8 mouse cellular contexts compared by ENCODE assay signal in genomic region chr2:166629941-166630674, GRCm38 (mm10).
A peak's percentile ranks its signal among the peaks of the same experiment; 100 is the strongest.
DNase-seq lines count a peak whose midpoint lies in the region; TF ChIP-seq lines count a peak whose summit lies in the region.
"Had no signal": no experiment of that assay in that cellular context is flagged by ENCODE, and none has a peak within 500 bp of the region (broad histone marks: within the 10 kb centered on the region; RNA-seq: fewer than 3 reads in every experiment).

No protein-coding gene starts in this region.

- TF ChIP-seq CTCF in spleen, adult 2 months (IDR thresholded peaks at IDR 0.05; ENCODE audit: extremely low read depth, insufficient read depth, insufficient read length, insufficient replicate concordance): no peak

- DNase-seq in left cerebral cortex, postnatal 14 days (ENCODE audit: low spot score in 2 of 2): peak; percentile 63 to 77
- no peak for DNase-seq in left cerebral cortex, adult 9 months (ENCODE audit: low spot score in 2 of 2)
- no peak for DNase-seq in embryonic facial prominence, embryonic 10.5 days (ENCODE audit: low spot score)
- DNase-seq in layer of hippocampus, postnatal 14 days (ENCODE audit: low spot score in 2 of 2): peak; percentile 33 to 44
- peak in 1 of 2 experiments; percentile 74 for DNase-seq in spleen, adult 2 months (ENCODE audit: low read depth in 1 of 2, low spot score in 2 of 2)
- no peak for DNase-seq in c-Kit-positive CD71-positive TER-119-positive erythroid progenitor cells, embryonic 14.5 days (ENCODE audit: low spot score)
- DNase-seq in cerebellum, postnatal 36 days: no peak

- H3K4me3 ChIP-seq in embryonic facial prominence, embryonic 10.5 days: no peak overlapping the region
- H3K4me3 ChIP-seq in spleen, adult 2 months (ENCODE audit: extremely low read depth, insufficient read depth, insufficient read length): no peak overlapping the region
- H3K4me3 ChIP-seq: hindbrain, embryonic 15.5 days had no signal

- peaks cover 8% of the 10 kb centered on the region; the same call in 1 of the 2 replicates for H3K4me1 ChIP-seq in embryonic facial prominence, embryonic 10.5 days
- H3K4me1 ChIP-seq in spleen, adult 2 months (ENCODE audit: control insufficient read depth, insufficient read depth, insufficient read length): peaks cover 71% of the 10 kb centered on the region

- TF ChIP-seq POLR2A in spleen, adult 2 months (IDR thresholded peaks at IDR 0.05; ENCODE audit: low read depth, low read length): no peak

- WGBS in embryonic facial prominence, embryonic 10.5 days: 89% methylated on average over 17 of the region's 17 CpGs
- WGBS in spleen, adult 2 months: 36% methylated on average over 17 of the region's 17 CpGs

- peaks cover 65% of the 10 kb centered on the region for H3K36me3 ChIP-seq in embryonic facial prominence, embryonic 10.5 days (replicated peaks)
- H3K36me3 ChIP-seq in spleen, adult 2 months (ENCODE audit: control insufficient read depth, insufficient read depth, low read length): peaks cover 9% of the 10 kb centered on the region
- H3K36me3 ChIP-seq: hindbrain, embryonic 15.5 days had no signal

- no peaks in the 10 kb centered on the region for H3K27me3 ChIP-seq in embryonic facial prominence, embryonic 10.5 days (replicated peaks; ENCODE audit: low read depth, poor library complexity, severe bottlenecking)
- H3K27me3 ChIP-seq in spleen, adult 2 months (ENCODE audit: control insufficient read depth, insufficient read depth, low read length): no peaks in the 10 kb centered on the region
- H3K27me3 ChIP-seq: hindbrain, embryonic 15.5 days had no signal

- H3K9me3 ChIP-seq in embryonic facial prominence, embryonic 10.5 days: 0 out of 2 replicates have a peak, but pooled peaks cover 3% of the 10 kb centered on the region
- H3K9me3 ChIP-seq: hindbrain, embryonic 15.5 days had no signal

- H3K27ac ChIP-seq in embryonic facial prominence, embryonic 10.5 days (replicated peaks): 0 out of 2 replicates have a peak overlapping the region, but pooled peaks have one; percentile 19
- H3K27ac ChIP-seq in spleen, adult 2 months (ENCODE audit: insufficient read depth, low read length): peak overlapping the region; percentile 76
- H3K27ac ChIP-seq: hindbrain, embryonic 15.5 days had no signal

- intact Hi-C loops in left cerebral cortex, postnatal 14 days (cut with DNase I): no loop called here

Comparison
In these comparisons a context has a peak if more than half of its experiments do, and no peak if none do; other contexts are left out.
1. DNase-seq: peak in left cerebral cortex, postnatal 14 days (2 of 2) and layer of hippocampus, postnatal 14 days (2 of 2); none in left cerebral cortex, adult 9 months (0 of 2), embryonic facial prominence, embryonic 10.5 days (single experiment), c-Kit-positive CD71-positive TER-119-positive erythroid progenitor cells, embryonic 14.5 days (single experiment) and cerebellum, postnatal 36 days (0 of 2).